Mouse (Mus musculus) granulocyte monocyte progenitor cell, adult 5-6 weeks (primary cell): ENCODE measurements around the gene AU021092. TPM values are rescaled to one million over a fixed set of nuclear protein-coding genes. Genes with fewer than 3 reads are reported as not detected.
A peak's percentile ranks its signal among the peaks of the same experiment; 100 is the strongest.

ENCODE experiments used
- ATAC-seq: replicated peaks from 2 replicates; pipeline ENCODE4 v1.8.0; 2016; ENCODE audit warnings: mild to moderate bottlenecking, moderate TSS enrichment, inconsistent platforms; ENCODE audit not compliant: poor library complexity, severe bottlenecking
- total RNA-seq, 2 experiments: library from RNA; stranded (forward) in 1 of 2; stranded (reverse) in 1 of 2; fragments of 200-712, 200-1000 nt in 1 of 2; fragments of >200 nt in 1 of 2; fragmentation: Nextera tagmentation in 1 of 2; gene quantifications; 2 replicates each; pipeline ENCODE4 v1.2.3; 2014 to 2017

The AU021092 gene
- total RNA-seq, 2 experiments from 2014 or later = not detected

- no peak for ATAC-seq
Measured at GRCm38 (mm10) chr16:5216686-5217085, 5.4 kb downstream of the AU021092 start.

GRCm38 (mm10) chr16:5214126-5214525, 8.0 kb downstream of the AU021092 start:
- no peak for ATAC-seq

GRCm38 (mm10) chr16:5212150-5212549, 9.9 kb downstream of the AU021092 start:
- no peak for ATAC-seq

- peak; percentile 94 for ATAC-seq
Measured at GRCm38 (mm10) chr16:5210365-5210764, 11.7 kb downstream of the AU021092 start.

- no peak for ATAC-seq
Measured at GRCm38 (mm10) chr16:5206051-5206450, 16.0 kb downstream of the AU021092 start.

- ATAC-seq = no peak
Measured at GRCm38 (mm10) chr16:5205431-5205970, 16.6 kb downstream of the AU021092 start.

- ATAC-seq = peak; percentile 73
Measured at GRCm38 (mm10) chr16:5203668-5204433, 18.2 kb downstream of the AU021092 start, which contains the start of gene Nagpa. Gene Nagpa, minus strand, starts transcription at chr16:5204012.

- ATAC-seq = peak; percentile 28
Measured at GRCm38 (mm10) chr16:5203200-5203599, 18.9 kb downstream of the AU021092 start.

- ATAC-seq = peak; percentile 60
Measured at GRCm38 (mm10) chr16:5202681-5203080, 19.4 kb downstream of the AU021092 start.

- peak; percentile 83 for ATAC-seq
Measured at GRCm38 (mm10) chr16:5195080-5195479, 27.0 kb downstream of the AU021092 start.

GRCm38 (mm10) chr16:5186234-5186633, 35.9 kb downstream of the AU021092 start:
- ATAC-seq = 0 out of 2 replicates have a peak, but pooled peaks have one; percentile 20

GRCm38 (mm10) chr16:5185691-5186090, 36.4 kb downstream of the AU021092 start:
- ATAC-seq = no peak

GRCm38 (mm10) chr16:5184956-5185355, 37.1 kb downstream of the AU021092 start:
- no peak for ATAC-seq

GRCm38 (mm10) chr16:5184101-5184500, 38.0 kb downstream of the AU021092 start:
- no peak for ATAC-seq

- ATAC-seq = no peak
Measured at GRCm38 (mm10) chr16:5183310-5183975, 38.7 kb downstream of the AU021092 start.

- no peak for ATAC-seq
Measured at GRCm38 (mm10) chr16:5172636-5173035, 49.5 kb downstream of the AU021092 start.

GRCm38 (mm10) chr16:5168829-5169228, 53.3 kb downstream of the AU021092 start:
- ATAC-seq = no peak

GRCm38 (mm10) chr16:5168038-5168437, 54.1 kb downstream of the AU021092 start:
- ATAC-seq = no peak

GRCm38 (mm10) chr16:5164327-5164726, 57.8 kb downstream of the AU021092 start:
- peak; percentile 39; the same call in 1 of the 2 replicates for ATAC-seq
